Mouse (Mus musculus) heart, adult 2 months (tissue): ENCODE results near the gene Otub1.

ENCODE experiments used
- CTCF ChIP-seq: fragments of 200-600 bp; IDR thresholded peaks from 2 replicates; pipeline ENCODE4 v1.8.1; 2022; ENCODE audit warnings: antibody characterized with exemption, mild to moderate bottlenecking, moderate library complexity
- EP300 ChIP-seq: fragments of 200-500 bp; IDR thresholded peaks from 2 replicates; pipeline ENCODE4 v1.6.1; 2011; ENCODE audit warnings: low read depth, low read length, control low read depth; ENCODE audit not compliant: insufficient read depth
- POLR2A ChIP-seq: fragments of 200-500 bp; IDR thresholded peaks from 2 replicates; pipeline ENCODE4 v1.6.1; 2011; ENCODE audit warnings: mild to moderate bottlenecking, low read depth, low read length, control low read depth; ENCODE audit not compliant: insufficient read depth

- TF ChIP-seq POLR2A (no peak), CTCF (no peak), EP300 (no peak)
Observed at GRCm38 (mm10) chr19:7214484-7214883, 8.4 kb upstream of the Otub1 start.
